In the genomic region with DNA sequence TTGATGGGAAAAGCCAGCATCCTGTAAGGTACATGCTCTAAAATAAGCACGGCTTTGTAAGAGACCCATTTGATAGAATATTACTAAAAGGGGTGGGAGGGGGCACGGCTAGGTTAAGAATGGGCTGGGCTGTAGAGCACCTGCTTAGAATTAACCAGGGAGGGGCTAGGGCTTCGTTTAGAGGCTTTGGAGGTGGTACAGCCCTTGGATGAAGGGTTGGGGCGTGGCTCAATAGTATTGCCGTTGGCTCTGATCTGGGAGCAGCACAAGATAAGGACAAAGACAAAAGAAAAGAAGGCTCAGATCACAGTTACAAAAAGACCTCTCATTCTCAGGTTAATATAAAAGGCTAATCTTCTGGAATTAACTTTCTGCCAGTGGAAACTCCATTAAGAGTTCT, we compare ENCODE assay signal across 29 mouse cellular contexts. TPM values are rescaled to one million over a fixed set of nuclear protein-coding genes. Genes with fewer than 3 reads are reported as not detected.
DNase-seq lines count a peak whose midpoint lies in the region; ATAC-seq and TF ChIP-seq lines count a peak whose summit lies in the region.
"Had no signal": no experiment of that assay in that cellular context is flagged by ENCODE, and none has a peak within 500 bp of the region (broad histone marks: within the 10 kb centered on the region; RNA-seq: fewer than 3 reads in every experiment).

No protein-coding gene starts in this region.

- TF ChIP-seq EP300 in ES-Bruce4 (IDR thresholded peaks at IDR 0.05; ENCODE audit: insufficient read depth, low read depth, low read length) = peak; percentile 79

- H3K4me2 ChIP-seq in forebrain, embryonic 16.5 days (ENCODE audit: low read length) = no peak overlapping the region
- H3K4me2 ChIP-seq: embryonic facial prominence, embryonic 13.5 days; embryonic facial prominence, embryonic 15.5 days; forebrain, embryonic 12.5 days had no signal

- H3K27ac ChIP-seq in ES-Bruce4 (ENCODE audit: insufficient read depth, low read length) (peak overlapping the region; percentile 64; the same call in 1 of the 2 replicates), ES-E14 (ENCODE audit: insufficient read depth, low read depth, low read length, poor library complexity, severe bottlenecking) (no peak overlapping the region; the same call in 1 of the 2 replicates)
- no peak overlapping the region for H3K27ac ChIP-seq in forebrain, embryonic 16.5 days (ENCODE audit: low read length)
- H3K27ac ChIP-seq: embryonic facial prominence, embryonic 13.5 days; embryonic facial prominence, embryonic 15.5 days; forebrain, embryonic 10.5 days; forebrain, embryonic 12.5 days had no signal

- no peaks in the 10 kb centered on the region for H3K27me3 ChIP-seq in ES-Bruce4 (ENCODE audit: control insufficient read depth, insufficient read depth, low read length, poor library complexity, severe bottlenecking)
- no peaks in the 10 kb centered on the region for H3K27me3 ChIP-seq in forebrain, embryonic 16.5 days (replicated peaks; ENCODE audit: control insufficient read depth, insufficient read depth, low read length)
- H3K27me3 ChIP-seq: CH12.LX; embryonic facial prominence, embryonic 13.5 days; embryonic facial prominence, embryonic 15.5 days; forebrain, embryonic 12.5 days; Patski had no signal

- H3K9ac ChIP-seq in ES-Bruce4 (ENCODE audit: low read depth, poor library complexity, severe bottlenecking) (no peak overlapping the region), ES-E14 (ENCODE audit: insufficient read depth, low read depth, low read length, poor library complexity, severe bottlenecking) (no peak overlapping the region)
- H3K9ac ChIP-seq in forebrain, embryonic 16.5 days (replicated peaks; ENCODE audit: low read depth, low read length) = no peak overlapping the region
- H3K9ac ChIP-seq: embryonic facial prominence, embryonic 13.5 days; embryonic facial prominence, embryonic 15.5 days; forebrain, embryonic 12.5 days; forebrain, postnatal 0 days had no signal

- in situ Hi-C loops in ES-E14 (cut with MboI; ENCODE audit: low sequenced_read_pairs in 2 of 2, unreplicated experiment in 2 of 2) = no loop called here

- peak; percentile 55 for DNase-seq in ES-E14 (ENCODE audit: low read depth, low spot score)
- peak; percentile 79 for DNase-seq in ZHBTc4 (ENCODE audit: low read depth, low spot score)
- no peak for DNase-seq in lung, postnatal 10 days
- DNase-seq: adrenal gland, adult 8-10 months; adrenal gland, postnatal 14 days; adrenal gland, postnatal 36 days; B cell, adult 2 months; cerebellum, adult 11 months; cerebellum, adult 18-20 months; cerebellum, adult 8-10 months; cerebellum, adult 9-11 months; cerebellum, postnatal 14 days; cerebellum, postnatal 36 days; embryo, embryonic 11 days; forebrain, postnatal 0 days had no signal

- H3K4me1 ChIP-seq in ES-Bruce4 (ENCODE audit: control insufficient read depth, insufficient read depth, low read length) (peaks cover 4% of the 10 kb centered on the region), ES-E14 (ENCODE audit: control insufficient read depth in 2 of 2, insufficient read depth in 2 of 2, low read length in 2 of 2, poor library complexity in 1 of 2) (peaks cover 11 to 12% of the 10 kb centered on the region in 2 experiments)
- no peaks in the 10 kb centered on the region for H3K4me1 ChIP-seq in forebrain, embryonic 16.5 days (replicated peaks; ENCODE audit: control insufficient read depth, insufficient read depth, low read length)
- H3K4me1 ChIP-seq: embryonic facial prominence, embryonic 13.5 days; embryonic facial prominence, embryonic 15.5 days; forebrain, embryonic 10.5 days; forebrain, embryonic 12.5 days had no signal

- no peak for TF ChIP-seq CTCF in ES-Bruce4 (IDR thresholded peaks at IDR 0.05; ENCODE audit: low read depth, low read length)

- H3K4me3 ChIP-seq in ES-Bruce4 (ENCODE audit: low read depth, low read length) (no peak overlapping the region), ES-E14 (ENCODE audit: insufficient read depth in 1 of 2, low read depth in 1 of 2, low read length in 2 of 2, poor library complexity in 1 of 2, severe bottlenecking in 1 of 2) (no peak overlapping the region)
- H3K4me3 ChIP-seq in forebrain, embryonic 16.5 days (replicated peaks; ENCODE audit: low read length) = no peak overlapping the region
- H3K4me3 ChIP-seq: embryonic facial prominence, embryonic 13.5 days; embryonic facial prominence, embryonic 15.5 days; erythroblast, embryonic 14.5 days; forebrain, embryonic 10.5 days; forebrain, embryonic 12.5 days had no signal

- no peak for ATAC-seq in forebrain, embryonic 16.5 days
- ATAC-seq: activated CD4-positive, CD25-positive, alpha-beta regulatory T cell, adult 4 months; CD4-positive, CD25-positive, alpha-beta regulatory T cell, adult 4 months; forebrain, embryonic 14.5 days; forebrain, postnatal 0 days; Patski had no signal

- H3K36me3 ChIP-seq in ES-Bruce4 (ENCODE audit: control insufficient read depth, insufficient read depth, low read length, poor library complexity, severe bottlenecking) (peaks cover 20% of the 10 kb centered on the region; the same call in 1 of the 2 replicates), ES-E14 (ENCODE audit: control insufficient read depth, insufficient read depth, low read length, poor library complexity, severe bottlenecking) (peaks cover 29% of the 10 kb centered on the region)
- H3K36me3 ChIP-seq in forebrain, embryonic 16.5 days (ENCODE audit: control insufficient read depth, insufficient read depth) = peaks cover 4% of the 10 kb centered on the region
- H3K36me3 ChIP-seq: embryonic facial prominence, embryonic 13.5 days; embryonic facial prominence, embryonic 15.5 days had no signal

- H3K9me3 ChIP-seq in ES-Bruce4 (replicated peaks; ENCODE audit: control insufficient read depth, insufficient read depth, low read length, poor library complexity, severe bottlenecking) (peaks cover 10% of the 10 kb centered on the region), ES-E14 (ENCODE audit: control insufficient read depth, insufficient read depth, low read depth, low read length) (no peaks in the 10 kb centered on the region)
- H3K9me3 ChIP-seq in forebrain, embryonic 16.5 days (ENCODE audit: control insufficient read depth, low read length) = peaks cover 3% of the 10 kb centered on the region; the same call in 1 of the 2 replicates
- H3K9me3 ChIP-seq: embryonic facial prominence, embryonic 15.5 days had no signal

- 53% methylated on average over 5 of the region's 5 CpGs for WGBS in forebrain, embryonic 16.5 days

- no peak for TF ChIP-seq POLR2A in ES-Bruce4 (IDR thresholded peaks at IDR 0.05; ENCODE audit: insufficient read depth, low read length)

TF ChIP-seq in ES-E14, 5 proteins besides CTCF, POLR2A, EP300 and RAD21:
- TF ChIP-seq HCFC1 (IDR thresholded peaks at IDR 0.05; ENCODE audit: borderline replicate concordance, insufficient read depth, low read length) (no peak), ZNF384 (IDR thresholded peaks at IDR 0.05; ENCODE audit: low read depth, low read length) (no peak), CHD2 (IDR thresholded peaks at IDR 0.05; ENCODE audit: low read depth, low read length) (no peak), ZC3H11A (IDR thresholded peaks at IDR 0.05; ENCODE audit: borderline replicate concordance, low read depth, low read length) (no peak), MAFK (IDR thresholded peaks at IDR 0.05; ENCODE audit: insufficient read depth, low read depth, low read length) (no peak)

RNA-seq across cellular contexts. Expression of a gene that starts 27.6 kb away (rescaled TPM):
- 18.5 and 19.5 TPM in 2 replicates for polyA plus RNA-seq in ES-Bruce4 (2011; ENCODE audit: insufficient read depth, insufficient read length, low read depth, missing spikeins)
- total RNA-seq in ES-E14 (2012; rRNA removed) = 50.6 and 86.6 TPM in 2 replicates
- polyA plus RNA-seq in forebrain, embryonic 16.5 days (2015; fragmentation: Nextera tagmentation; extraction: Ambion mirVana) = 28.2 and 32.2 TPM in 2 replicates

RNA-seq across cellular contexts. Expression of a gene that starts 28.2 kb away (rescaled TPM):
- polyA plus RNA-seq in ES-Bruce4 (2011; ENCODE audit: insufficient read depth, insufficient read length, low read depth, missing spikeins) = 22.8 and 25.5 TPM in 2 replicates
- 12.3 and 18.8 TPM in 2 replicates for total RNA-seq in ES-E14 (2012; rRNA removed)
- 0.98 and 1.1 TPM in 2 replicates for polyA plus RNA-seq in forebrain, embryonic 16.5 days (2015; fragmentation: Nextera tagmentation; extraction: Ambion mirVana)
- total RNA-seq: common myeloid progenitor, adult 5-6 weeks; MEL had no signal
- polyA plus RNA-seq: activated CD4-positive, CD25-positive, alpha-beta regulatory T cell, adult 4 months; CD4-positive, CD25-positive, alpha-beta regulatory T cell, adult 4 months; erythroblast, embryonic 14.5 days had no signal

Comparison
In these comparisons a context has a peak if more than half of its experiments do, and no peak if none do; other contexts are left out.
1. RNA of a gene that starts 28.2 kb away (polyA plus RNA-seq): 22.8 to 25.5 TPM in ES-Bruce4; 0.98 to 1.1 TPM in forebrain, embryonic 16.5 days; every median in the first group is over 10 times any median in the second.